Mouse (Mus musculus): ENCODE data around the gene Cela1.

The Cela1 gene

DNA sequence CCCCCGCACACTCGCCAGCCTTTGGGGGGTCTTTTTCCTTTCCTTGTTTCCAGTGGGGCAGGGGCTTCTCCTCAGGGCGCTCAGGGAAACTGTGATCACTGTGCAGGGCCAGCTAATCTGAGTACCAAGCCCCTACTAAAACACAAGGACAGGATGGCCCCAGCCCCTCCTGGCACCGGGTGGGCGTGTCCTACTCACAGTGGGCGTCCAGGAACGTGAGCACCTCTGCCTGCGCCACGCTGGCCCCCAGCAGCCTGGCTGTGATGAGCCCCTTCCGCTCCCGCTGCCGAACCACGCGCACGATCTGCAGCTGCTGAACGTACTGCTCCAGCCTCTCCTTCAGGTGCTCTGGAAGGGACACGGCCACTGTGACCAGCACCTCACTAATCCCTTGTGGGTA lies 16.2 kb upstream of the Cela1 start:
- DNase-seq: peak; percentile 58

DNA sequence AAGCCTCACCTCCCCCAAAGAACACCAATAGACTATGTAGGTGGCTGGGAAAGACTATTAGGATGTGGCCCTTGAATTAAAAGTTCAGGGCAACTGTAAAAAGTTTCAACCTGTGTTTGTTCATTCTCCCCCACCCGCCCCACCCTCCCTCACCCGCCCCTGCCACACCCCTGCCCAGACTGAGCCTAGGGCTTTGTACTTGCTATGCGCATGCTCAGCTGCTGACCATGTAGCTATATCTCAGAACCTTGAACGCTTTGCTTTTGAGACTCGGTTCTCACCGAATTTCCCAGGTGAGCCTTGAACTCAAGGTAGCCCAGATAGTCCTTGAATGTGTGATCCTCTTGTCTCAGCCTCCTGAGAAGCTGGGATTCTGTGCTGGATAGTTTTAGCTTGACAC lies 14.1 kb upstream of the Cela1 start:
- DNase-seq: no peak

DNA sequence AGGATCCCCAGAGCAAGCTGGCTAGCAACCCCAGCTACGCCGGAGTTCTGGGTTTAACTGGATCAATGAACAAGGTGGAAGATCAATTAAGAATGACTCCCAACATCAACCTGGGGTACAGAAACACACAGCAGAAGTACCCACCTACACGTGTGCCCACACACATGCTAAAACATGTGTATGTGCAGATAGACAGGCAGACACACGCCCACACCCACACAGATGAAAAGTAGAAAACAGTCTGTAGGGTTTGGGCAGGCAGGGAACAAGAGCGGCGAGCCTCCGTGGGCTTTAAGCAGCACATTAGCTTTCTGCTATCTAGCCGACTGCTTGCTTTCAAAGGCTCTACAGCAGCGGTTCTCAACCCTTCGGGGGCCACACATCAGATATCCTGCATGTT lies 13.4 kb upstream of the Cela1 start:
- peak; percentile 40 for DNase-seq

DNA sequence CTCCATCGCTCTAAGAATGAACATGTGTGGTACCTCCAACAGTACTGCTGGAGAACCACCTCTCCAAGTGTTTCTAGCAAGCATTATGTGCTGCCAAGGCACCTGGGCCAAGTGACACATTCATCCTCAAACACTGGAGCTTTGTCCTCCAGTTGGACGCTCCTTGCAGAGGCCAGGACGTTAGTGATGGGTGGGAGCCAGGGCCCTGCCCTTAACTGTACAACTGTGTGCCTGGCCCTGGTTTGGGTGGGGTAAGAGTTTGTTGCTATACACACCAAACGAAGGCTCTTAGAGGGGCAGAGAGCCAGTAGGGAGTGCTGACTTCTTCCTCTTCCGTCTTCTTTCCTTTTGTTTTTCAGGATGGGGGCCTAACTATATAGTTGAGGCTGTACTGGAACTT lies 12.7 kb upstream of the Cela1 start:
- DNase-seq: no peak

DNA sequence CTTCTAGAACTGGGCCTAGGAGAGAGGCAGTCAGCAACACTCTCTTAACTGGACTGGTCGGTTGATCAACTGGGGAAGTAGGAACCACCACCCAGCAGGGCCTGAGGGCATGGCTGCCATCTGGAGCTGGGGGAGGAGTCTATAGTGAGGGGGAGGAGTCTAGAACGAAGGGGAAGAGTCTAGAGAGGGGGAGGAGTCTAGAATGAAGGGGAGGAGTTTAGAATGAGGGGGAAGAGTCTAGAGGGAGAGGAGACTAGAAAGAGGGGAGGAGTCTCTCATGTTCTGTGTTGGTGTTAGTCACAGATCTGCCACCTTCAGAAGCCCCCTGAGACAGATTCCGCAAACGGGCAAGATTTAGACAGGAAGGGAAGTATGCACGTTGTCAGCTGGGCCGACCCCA lies 11.7 kb upstream of the Cela1 start:
- no peak for DNase-seq

DNA sequence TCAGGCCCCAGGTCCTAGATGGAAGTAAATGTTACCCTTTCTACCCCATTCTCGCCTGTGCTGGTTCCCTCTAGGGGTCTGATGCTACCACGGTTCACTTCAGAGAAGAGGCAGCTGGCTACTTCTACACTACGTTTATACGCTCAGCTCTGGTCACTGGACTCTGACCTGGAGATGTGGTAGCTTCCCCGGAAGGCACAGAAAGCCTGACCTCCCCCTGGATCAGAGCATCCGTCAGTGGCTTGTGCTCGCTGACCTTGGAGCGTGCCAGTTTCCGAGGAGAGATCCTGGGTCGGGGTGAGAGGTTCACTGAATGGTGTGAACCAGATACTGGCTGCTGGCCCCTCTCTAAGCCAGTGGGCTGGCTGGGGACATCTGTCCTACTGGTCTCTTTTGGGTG lies 10.4 kb upstream of the Cela1 start:
- no peak for DNase-seq

DNA sequence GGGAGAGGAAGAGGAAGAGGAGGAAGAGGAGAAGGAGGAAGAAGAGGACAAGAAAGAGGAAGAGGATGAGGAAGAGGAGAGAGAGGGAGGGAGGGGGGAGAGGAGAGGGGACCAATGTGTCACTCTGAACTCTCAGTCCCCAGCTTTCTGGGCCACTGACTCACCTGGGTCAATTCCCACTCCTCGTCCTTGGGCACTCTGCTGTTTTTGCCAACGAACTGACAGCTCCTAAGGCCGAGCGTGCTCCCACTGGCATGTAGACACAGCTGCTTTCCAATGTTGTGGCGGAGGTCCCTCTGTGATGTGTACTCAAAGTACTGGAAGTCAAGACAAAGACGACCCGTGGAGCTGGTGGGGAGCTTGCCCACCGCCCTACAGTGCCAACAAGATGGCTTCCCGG lies 6.7 kb upstream of the Cela1 start:
- no peak for DNase-seq

DNA sequence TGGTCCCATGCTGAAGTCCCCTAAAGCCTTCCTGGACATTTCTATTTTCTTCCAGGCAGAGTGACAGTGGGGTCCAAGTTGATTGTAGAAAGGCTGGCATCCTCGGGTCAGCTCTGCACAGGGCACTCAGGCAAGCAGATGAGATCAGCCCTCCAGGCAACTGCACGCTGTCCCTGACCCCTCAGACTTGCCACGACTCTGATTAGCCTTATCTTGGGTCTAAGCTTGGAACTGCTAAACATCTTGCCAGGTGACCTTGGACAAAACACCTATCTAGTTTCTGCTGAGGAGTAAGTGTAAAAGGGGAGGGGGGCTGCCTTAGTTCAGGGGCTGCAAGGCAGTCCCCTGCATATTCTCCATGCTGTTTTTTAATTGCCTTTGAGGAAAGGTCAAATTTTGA lies 4.3 kb upstream of the Cela1 start:
- DNase-seq: no peak

DNA sequence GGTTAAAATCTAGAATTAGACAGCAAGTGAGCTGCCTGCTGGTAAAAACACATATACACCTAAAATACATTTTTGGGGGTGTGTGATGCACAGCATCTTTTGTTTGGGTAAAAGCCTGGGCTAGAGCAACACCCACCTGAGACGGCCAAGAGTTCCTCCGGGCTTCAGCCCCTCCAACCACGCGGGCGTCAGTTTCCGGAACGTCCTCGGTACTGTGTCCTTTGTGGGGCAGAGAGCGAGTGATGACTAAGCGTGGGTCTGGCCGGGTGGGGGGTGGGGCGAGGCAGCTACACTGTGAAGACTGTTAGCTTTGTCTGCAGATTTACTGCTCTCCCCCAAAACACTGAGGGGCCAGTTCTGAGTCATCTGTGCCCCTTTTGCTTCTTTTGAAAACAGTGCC lies 732 bp downstream of the Cela1 start:
- DNase-seq: peak; percentile 41

DNA sequence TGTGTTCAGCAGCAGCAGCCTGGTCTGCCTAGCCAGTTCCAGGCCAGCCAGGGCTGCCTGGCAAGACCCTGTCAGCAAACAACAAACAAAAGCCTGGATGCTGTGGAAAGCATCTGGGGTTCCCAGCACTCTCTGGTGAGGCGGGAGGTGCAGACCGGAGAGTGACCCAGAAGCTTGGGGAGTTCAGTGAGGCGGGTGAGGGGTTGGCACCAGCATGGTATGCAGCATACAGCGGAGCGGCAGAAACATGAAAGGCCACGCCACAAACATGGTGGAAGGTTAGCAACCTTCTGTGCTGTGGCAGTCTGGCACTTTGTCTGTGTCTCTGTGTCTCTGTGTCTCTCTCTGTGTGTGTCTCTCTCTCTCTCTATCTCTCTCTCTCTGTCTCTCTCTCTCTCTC lies 1.3 kb downstream of the Cela1 start:
- DNase-seq: no peak

DNA sequence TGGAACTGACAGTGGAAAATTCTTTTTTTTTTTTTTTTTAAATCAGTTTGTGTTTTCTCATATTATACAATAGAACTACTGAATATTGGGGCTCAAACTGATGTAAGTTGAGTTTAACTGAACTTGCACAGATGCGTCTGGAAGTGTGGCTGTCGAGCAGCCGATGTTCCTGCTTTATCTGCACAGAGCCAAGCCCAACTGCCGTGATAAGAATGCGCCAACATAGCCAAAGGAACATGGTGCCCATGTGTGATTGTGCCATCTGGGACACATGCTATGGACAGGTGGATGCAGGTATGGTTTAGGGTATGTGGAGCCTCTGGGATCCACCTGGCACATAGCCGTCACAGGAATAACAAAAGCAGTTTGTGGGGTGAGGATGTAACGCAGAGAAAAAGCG lies 1.9 kb downstream of the Cela1 start:
- DNase-seq: no peak

DNA sequence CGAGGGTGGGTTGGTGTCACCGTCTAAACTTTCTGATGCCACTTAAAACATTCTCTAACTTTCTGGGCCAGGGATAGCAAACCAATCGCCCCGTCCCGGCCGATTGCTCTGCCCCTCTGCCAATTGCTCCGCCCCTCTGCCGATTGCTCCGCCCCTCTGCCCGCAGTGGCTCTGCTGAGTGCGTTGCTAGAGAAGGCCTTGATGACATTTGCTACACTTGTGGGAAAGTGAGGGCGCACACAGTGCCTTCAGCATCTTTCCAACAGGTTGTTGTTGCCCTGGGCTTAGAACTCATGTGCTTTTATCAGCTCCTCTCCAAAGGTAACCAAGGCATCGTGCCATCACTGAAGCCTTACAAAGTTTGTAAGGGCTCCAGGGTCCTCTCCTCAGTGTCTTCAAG lies 2.5 kb downstream of the Cela1 start:
- DNase-seq: no peak

DNA sequence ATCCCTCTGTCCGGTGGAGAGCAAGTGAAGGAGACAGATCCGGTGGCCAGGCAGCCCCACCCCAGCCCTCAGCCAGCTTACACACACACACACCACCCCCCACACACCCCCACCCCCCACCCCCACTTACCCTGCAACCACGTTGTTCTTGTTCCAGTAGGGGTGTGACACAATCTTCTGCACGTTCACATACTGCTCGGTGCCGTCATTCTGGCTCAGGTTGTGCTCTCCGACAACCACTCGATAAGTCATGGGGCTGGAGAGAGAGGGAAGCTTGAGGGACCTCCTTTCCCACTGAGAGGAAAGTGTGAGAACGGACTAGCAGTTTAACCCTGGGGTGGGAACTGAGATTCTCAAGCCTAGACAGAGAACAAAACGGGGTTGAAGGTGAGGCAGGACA lies 3.3 kb downstream of the Cela1 start:
- no peak for DNase-seq

DNA sequence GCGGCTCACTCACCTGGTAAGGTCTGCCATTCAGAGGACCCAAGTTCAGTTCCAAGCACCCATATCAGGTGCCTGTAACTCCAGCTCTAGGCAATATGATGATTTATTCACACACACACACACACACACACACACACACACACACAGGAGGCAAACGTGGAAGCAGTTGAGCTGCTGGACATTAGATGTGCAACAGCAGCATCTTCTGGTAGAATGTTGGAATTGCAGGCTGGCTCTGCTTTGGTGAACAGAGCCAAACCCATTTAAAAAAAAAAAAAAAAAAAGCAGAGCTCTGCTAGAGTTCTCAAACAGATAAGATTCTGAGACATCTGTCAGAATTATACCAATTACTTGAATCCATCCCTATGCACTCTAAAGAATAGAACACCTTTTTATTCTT lies 4.7 kb downstream of the Cela1 start:
- peak; percentile 85 for DNase-seq

DNA sequence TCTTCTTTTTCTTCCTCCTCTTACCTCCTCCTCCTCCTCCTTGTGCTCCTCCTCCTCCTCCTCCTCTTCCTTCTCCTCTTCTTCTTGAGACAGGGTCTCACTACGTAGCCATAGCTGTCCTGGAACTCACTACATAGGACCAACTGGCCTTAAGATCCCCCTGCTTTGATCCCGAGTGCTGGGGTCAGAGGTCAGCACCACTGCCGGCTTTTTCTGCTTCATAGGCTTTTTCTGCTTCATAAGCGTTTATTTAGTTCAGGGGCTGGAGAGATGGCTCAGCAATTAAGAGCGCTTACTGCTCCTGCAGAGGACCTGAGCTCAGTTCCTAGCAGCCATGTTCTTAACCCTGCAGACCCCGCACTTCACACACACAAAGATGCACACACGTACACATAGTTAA lies 6.0 kb downstream of the Cela1 start:
- DNase-seq: no peak

DNA sequence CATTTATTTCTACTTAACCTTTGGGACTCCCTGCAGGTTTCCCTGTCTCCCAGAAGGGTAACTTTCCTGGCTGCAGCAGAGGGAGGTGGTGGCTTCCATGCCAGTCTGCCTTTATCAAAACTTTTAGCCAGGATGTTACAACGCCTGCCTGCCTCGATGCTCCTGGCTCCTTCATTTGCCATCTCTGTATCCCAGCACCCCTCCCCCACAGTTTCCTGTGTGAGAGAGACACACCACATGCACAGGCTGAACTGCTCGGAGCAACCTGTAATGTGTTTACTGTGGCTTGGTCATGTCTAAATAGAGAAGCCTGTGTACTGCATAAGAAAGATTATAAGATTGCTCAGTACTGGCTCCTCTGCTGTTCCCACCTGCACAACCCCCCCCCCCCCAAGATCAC lies 7.3 kb downstream of the Cela1 start:
- peak; percentile 71 for DNase-seq

DNA sequence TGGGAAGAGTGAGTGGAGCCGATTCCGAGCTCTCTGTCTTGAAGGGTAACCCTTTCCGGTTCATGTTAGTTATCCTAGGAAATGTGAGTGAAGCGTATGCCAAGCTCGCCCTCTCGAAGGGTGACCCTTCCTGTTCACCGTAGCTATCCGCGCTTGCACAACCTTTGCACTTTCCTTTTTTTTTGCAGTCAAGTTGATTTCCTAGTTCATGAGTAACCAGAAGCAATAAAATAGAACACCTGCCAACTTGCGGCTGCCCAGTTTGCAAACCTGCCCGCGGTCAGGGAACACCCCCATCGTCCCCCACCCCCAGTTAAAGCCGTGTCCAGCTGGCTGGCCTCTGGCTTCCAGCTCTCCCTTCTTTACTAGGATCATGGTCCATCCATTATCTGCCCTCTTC lies 8.7 kb downstream of the Cela1 start:
- DNase-seq: no peak

DNA sequence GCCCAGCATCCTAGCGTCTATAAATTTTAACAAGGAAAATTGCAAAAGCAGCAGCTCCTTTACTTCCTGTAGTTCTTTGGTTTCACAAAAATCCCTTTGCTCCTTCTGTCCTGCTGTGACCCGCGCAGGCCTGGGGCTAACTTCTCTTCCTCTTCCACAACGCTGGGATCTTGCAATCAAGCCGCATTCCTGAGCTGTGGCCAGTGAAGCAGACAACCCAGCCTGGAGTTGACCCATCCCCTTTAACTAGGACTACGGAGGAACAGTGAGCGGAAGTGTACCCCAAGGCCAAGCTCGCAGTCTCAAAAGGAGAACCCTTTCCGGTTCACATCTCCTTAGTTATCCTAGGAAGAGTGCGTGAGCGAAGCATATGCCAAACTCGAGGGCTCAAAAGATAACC lies 9.1 kb downstream of the Cela1 start:
- no peak for DNase-seq

DNA sequence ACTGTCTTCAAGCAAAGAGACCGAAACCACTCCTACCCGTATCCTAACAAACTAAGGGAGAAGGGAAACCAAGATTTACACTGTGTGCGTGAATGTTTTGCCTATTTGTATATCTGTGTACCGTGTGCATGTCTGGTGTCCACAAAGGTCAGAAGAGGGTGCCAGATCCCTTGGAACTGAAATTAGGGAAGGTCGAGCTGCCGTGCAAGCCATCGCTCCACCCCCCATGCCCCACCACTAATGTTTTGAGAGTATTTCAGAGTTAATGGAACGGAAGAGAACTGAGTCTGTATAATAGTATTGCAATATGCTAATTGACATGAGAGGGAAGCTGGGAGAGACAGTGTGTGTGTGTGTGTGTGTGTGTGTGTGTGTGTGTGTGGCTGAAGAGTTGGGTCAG lies 10.0 kb downstream of the Cela1 start:
- DNase-seq: no peak

DNA sequence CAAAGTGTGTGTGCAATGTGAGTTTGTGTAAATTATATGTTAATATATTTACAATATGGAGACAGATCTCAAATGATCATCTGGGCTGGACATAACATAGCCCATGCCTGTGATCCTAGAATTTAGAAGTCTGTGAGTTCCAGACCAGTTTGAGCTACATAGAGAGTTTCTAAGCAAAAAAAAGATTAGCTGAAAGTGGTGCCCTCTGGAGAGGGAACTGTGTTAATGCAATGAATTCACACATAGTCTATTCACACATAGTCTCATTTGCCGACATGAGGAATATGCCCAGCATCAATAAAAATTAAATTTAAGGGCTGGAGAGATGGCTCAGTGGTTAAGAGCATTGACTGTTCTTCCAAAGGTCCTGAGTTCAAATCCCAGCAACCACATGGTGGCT lies 11.2 kb downstream of the Cela1 start:
- DNase-seq: no peak

DNA sequence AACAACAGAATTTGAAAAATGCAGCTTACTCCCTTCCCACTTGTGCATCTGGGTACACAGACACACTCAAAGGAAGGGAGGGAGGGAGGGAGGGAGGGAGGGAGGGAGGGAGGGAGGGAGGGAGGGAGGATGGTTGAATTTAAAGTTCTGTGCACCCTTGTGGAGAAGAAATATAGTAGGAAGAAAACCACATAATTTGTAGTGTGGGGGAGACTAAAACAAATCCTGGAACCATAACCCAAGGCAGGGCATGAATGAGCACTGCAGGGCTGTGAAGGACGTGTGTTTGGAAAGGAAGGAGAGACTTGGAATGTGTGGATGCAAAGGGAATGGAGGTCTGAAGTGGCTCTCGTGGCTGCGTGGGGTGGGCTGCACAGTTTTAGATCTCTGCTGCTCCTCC lies 12.2 kb downstream of the Cela1 start:
- no peak for DNase-seq

DNA sequence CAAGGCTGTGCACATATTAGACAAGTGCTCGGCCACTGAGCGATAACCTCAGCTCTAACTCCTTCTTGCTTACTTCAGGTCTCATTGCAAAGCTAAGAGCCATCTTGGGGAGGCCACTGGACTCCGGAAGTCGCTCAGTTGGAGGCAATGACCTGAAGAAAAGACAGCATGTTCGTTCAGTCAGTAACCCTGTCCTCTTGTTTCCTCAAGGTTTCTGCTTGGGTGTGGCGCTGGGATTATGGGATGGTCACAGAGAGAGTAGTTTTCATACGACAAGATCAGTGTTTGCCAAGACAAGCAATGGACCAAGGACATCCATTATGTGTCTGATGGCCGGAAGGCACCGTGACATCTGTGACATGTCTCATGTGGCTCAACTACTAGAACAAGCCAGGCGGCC lies 13.2 kb downstream of the Cela1 start:
- no peak for DNase-seq

DNA sequence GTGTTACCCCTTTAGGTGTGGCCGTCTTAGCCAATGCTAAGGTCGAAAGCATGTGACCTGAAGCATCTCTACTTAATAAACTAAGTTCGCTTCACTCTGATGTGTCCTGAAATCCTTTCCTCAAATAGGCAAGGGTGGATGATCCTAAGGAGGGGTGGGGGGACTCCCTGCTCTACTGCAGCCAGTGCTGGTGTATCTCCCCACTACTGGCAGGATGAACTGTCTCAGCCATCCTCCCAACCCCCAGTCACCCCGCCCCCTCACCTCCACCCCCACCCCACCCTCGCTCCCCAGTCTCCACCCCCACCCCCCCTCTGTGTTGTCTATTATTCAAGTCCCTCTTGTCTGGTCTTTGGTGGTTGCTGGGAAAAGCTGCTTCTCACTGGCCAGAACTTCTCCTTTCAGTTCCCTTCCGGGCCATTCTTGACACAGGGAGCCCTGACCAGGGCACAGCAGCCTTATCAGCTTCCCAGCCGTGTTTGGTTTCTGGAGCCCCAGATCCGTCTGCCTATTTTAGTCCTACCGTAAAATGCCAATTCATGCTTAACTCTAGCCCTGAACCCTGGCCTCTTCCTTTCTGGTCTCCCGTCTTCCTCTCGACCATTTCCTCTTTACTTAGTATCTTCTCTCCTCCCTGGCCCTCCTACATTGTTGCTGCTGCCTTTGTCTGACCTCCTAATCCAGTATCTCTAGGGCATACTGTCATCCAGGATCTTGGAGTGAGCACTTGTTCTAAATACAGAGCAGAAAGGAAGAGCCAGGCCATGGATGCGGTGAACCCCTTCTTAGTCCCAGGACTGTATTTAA lies 13.9 kb downstream of the Cela1 start:
- DNase-seq: no peak

DNA sequence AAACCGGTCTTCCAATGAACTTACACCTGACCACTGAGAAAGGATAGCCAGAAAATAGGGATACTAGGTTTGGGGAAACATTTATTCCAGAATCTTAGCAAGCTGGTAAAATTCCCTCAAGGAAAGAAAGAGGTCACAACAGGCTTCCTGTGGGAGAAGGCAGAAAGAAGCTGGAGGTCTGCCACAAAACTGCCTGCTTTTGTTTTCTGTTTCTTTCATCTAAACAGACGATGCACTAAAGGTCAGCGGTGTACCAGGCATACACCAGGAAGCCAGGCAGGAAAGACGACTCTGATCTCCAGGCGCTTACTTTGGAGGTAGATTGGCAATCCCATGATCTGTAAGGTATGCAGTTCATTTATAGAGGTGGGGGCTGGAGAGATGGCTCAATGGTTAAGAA lies 16.9 kb downstream of the Cela1 start:
- DNase-seq: no peak

DNA sequence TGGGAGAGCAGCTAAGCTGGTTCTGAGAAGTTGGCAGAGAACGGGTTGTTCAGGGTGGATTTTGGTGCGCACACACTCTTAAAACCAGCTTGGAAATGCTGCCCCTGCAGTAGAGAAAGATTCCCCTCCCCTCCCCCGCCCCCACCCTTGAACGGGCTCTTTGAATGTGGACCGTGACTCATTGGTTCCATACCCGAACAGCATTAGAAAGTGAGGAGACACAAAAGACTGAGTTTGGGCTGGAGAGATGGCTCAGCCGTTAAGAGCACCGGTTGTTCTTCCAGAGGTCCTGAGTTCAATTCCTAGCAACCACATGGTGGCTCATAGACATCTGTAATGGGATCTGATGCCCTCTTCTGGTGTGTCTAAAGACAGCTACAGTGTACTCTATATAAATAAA lies 17.7 kb downstream of the Cela1 start:
- DNase-seq: no peak

DNA sequence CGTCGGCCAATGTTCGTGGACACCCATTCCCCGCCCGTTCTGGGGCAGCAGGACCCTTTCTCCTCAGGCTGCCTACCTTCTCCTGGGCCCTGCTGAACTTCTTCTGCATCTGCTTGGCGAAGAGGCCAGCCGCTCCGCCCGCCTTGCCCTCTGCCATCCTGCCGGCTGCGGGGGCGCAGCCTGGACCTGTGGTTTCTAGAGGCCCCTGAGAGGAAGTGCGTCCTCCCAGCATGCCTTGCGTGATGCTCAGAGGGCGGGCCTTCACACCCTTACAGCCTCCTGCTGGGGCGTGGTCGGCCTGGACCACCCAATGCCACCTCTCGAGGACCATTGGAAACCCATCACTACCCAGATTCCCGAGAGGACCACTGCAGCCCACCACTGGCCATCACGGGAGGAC lies 18.4 kb downstream of the Cela1 start, which contains the start of gene Bin2:
TSS of gene Bin2 (minus strand) at position 217 of the 400 bp plus-strand sequence.
- peak; percentile 94 for DNase-seq
